Mouse (Mus musculus) thymus, adult 2 months (tissue): Measurements from ENCODE around the gene Klf2. TPM values are rescaled to one million over a fixed set of nuclear protein-coding genes. Genes with fewer than 3 reads are reported as not detected.

ENCODE experiments used
- DNase-seq: peaks from one replicate; pipeline ENCODE4 v3.0.0; 2021
- H3K27ac ChIP-seq: fragments of 200-500 bp; 2 replicates; pipeline ENCODE4 v1.5.1; 2012; ENCODE audit warnings: low read length, control low read depth; ENCODE audit not compliant: control insufficient read depth, insufficient read depth
- H3K27me3 ChIP-seq: fragments of 200-500 bp; 2 replicates; pipeline ENCODE4 v1.6.1; 2012; ENCODE audit warnings: mild to moderate bottlenecking, low read length, moderate library complexity, mixed read lengths; ENCODE audit not compliant: control insufficient read depth, insufficient read depth
- H3K36me3 ChIP-seq: fragments of 200-500 bp; 2 replicates; pipeline ENCODE4 v1.6.1; 2012; ENCODE audit warnings: mild to moderate bottlenecking, low read length, moderate library complexity; ENCODE audit not compliant: control insufficient read depth, insufficient read depth
- H3K4me1 ChIP-seq: fragments of 200-500 bp; replicated peaks from 2 replicates; pipeline ENCODE4 v1.6.1; 2012; ENCODE audit warnings: low read length; ENCODE audit not compliant: control insufficient read depth, insufficient read depth
- H3K4me3 ChIP-seq: fragments of 200-500 bp; 2 replicates; pipeline ENCODE4 v1.5.1; 2012; ENCODE audit warnings: mild to moderate bottlenecking, low read length, control low read depth, moderate library complexity; ENCODE audit not compliant: control insufficient read depth, insufficient read depth
- CTCF ChIP-seq: fragments of 200-500 bp; IDR thresholded peaks from 2 replicates; pipeline ENCODE4 v1.5.1; 2012; ENCODE audit warnings: mild to moderate bottlenecking, control low read depth, low read length, moderate library complexity, borderline replicate concordance; ENCODE audit not compliant: control insufficient read depth, poor library complexity, insufficient read depth; ENCODE audit errors: extremely low read depth
- POLR2A ChIP-seq: fragments of 200-500 bp; IDR thresholded peaks from 2 replicates; pipeline ENCODE4 v1.6.1; 2012; ENCODE audit warnings: mild to moderate bottlenecking, low read length, control low read depth, moderate library complexity; ENCODE audit not compliant: control insufficient read depth, poor library complexity, insufficient read depth; ENCODE audit errors: extremely low read depth
- WGBS: fragments of 180-500 bp; shearing (Covaris S2); methylation state at CpG from one replicate; pipeline ENCODE4 v1.1.7; 2018; 5-methylcytosine and 5-hydroxymethylcytosine counted together
- polyA plus RNA-seq: library from polyadenylated mRNA; depleted of rRNA; stranded (reverse); fragments of >200 nt; gene quantifications from 2 replicates; pipeline ENCODE4 v1.2.3, GENCODE M21; 2012

Gene Klf2
- polyA plus RNA-seq, 1 experiment, result 62.1 TPM

- H3K27ac ChIP-seq, result peak overlapping the region; percentile 25
- H3K4me3 ChIP-seq, result peak overlapping the region; percentile 26
- TF ChIP-seq CTCF, result no peak
- no peak for TF ChIP-seq POLR2A
- WGBS, result 77% methylated on average over 20 of the region's 20 CpGs
- peaks cover 47% of the 10 kb centered on the region for H3K4me1 ChIP-seq
- H3K27me3 ChIP-seq, result peaks cover 3% of the 10 kb centered on the region; the same call in 1 of the 2 replicates
- DNase-seq, result no peak
- H3K36me3 ChIP-seq, result peaks cover 11% of the 10 kb centered on the region
These were observed 3.0 kb downstream of the Klf2 start for GRCm38 (mm10) chr8:72321635-72322441.

- peaks cover 3% of the 10 kb centered on the region; the same call in 1 of the 2 replicates for H3K27me3 ChIP-seq
- TF ChIP-seq POLR2A (no peak), CTCF (no peak)
- no peak for DNase-seq
- H3K27ac ChIP-seq, result peak overlapping the region; percentile 6; the same call in 1 of the 2 replicates
- WGBS, result 27% methylated on average over 7 of the region's 7 CpGs
- peaks cover 11% of the 10 kb centered on the region for H3K36me3 ChIP-seq
- H3K4me1 ChIP-seq, result peaks cover 46% of the 10 kb centered on the region
- peak overlapping the region; percentile 6; the same call in 1 of the 2 replicates for H3K4me3 ChIP-seq
These were observed 3.6 kb downstream of the Klf2 start for GRCm38 (mm10) chr8:72322471-72322889.

GRCm38 (mm10) chr8:72323131-72323725, 4.4 kb downstream of the Klf2 start:
- WGBS, result 83% methylated on average over 6 of the region's 6 CpGs
- Histone ChIP-seq H3K27ac (peak overlapping the region; percentile 6; the same call in 1 of the 2 replicates), H3K4me3 (no peak overlapping the region), H3K36me3 (peaks cover 11% of the 10 kb centered on the region), H3K27me3 (peaks cover 3% of the 10 kb centered on the region; the same call in 1 of the 2 replicates), H3K4me1 (peaks cover 42% of the 10 kb centered on the region)
- DNase-seq, result no peak
- TF ChIP-seq POLR2A, result no peak
- TF ChIP-seq CTCF, result no peak

GRCm38 (mm10) chr8:72324036-72324706, 5.3 kb downstream of the Klf2 start:
- WGBS, result 90% methylated on average over 10 of the region's 10 CpGs
- Histone ChIP-seq H3K4me3 (no peak overlapping the region), H3K36me3 (peaks cover 11% of the 10 kb centered on the region), H3K27me3 (peaks cover 3% of the 10 kb centered on the region; the same call in 1 of the 2 replicates), H3K27ac (no peak overlapping the region), H3K4me1 (peaks cover 37% of the 10 kb centered on the region)
- no peak for DNase-seq
- TF ChIP-seq CTCF (no peak), POLR2A (no peak)

- H3K36me3 ChIP-seq, result peaks cover 11% of the 10 kb centered on the region
- TF ChIP-seq CTCF (no peak), POLR2A (no peak)
- peaks cover 32% of the 10 kb centered on the region for H3K4me1 ChIP-seq
- no peak overlapping the region for H3K27ac ChIP-seq
- WGBS, result 96% methylated on average over 2 of the region's 2 CpGs
- no peaks in the 10 kb centered on the region; the same call in 1 of the 2 replicates for H3K27me3 ChIP-seq
- H3K4me3 ChIP-seq, result no peak overlapping the region
- no peak for DNase-seq
These were observed 5.9 kb downstream of the Klf2 start for GRCm38 (mm10) chr8:72324708-72325107.

- no peak overlapping the region for H3K27ac ChIP-seq
- no peak for TF ChIP-seq POLR2A
- TF ChIP-seq CTCF, result no peak
- no peak for DNase-seq
These were observed 10.3 kb downstream of the Klf2 start for GRCm38 (mm10) chr8:72329116-72329515.

More at GRCm38 (mm10) chr8:72329116-72329515, 10.3 kb downstream of the Klf2 start:
- no peaks in the 10 kb centered on the region for H3K36me3 ChIP-seq
- H3K27me3 ChIP-seq, result no peaks in the 10 kb centered on the region
- 94% methylated on average over 3 of the region's 3 CpGs for WGBS
- peaks cover 20% of the 10 kb centered on the region for H3K4me1 ChIP-seq
- H3K4me3 ChIP-seq, result no peak overlapping the region
